Mouse (Mus musculus) embryonic fibroblast, embryonic 13.5 days (primary cell): Measurements from ENCODE around the gene Homer3.

Source experiments
- CTCF ChIP-seq: IDR thresholded peaks from 2 replicates; pipeline ENCODE4 v1.5.1; 2011; ENCODE audit warnings: mild to moderate bottlenecking, control low read depth, low read length, moderate library complexity, borderline replicate concordance; ENCODE audit not compliant: insufficient read depth
- POLR2A ChIP-seq: IDR thresholded peaks from 2 replicates; pipeline ENCODE4 v1.6.1; 2011; ENCODE audit warnings: low read depth, mild to moderate bottlenecking, control low read depth, low read length, moderate library complexity

DNA sequence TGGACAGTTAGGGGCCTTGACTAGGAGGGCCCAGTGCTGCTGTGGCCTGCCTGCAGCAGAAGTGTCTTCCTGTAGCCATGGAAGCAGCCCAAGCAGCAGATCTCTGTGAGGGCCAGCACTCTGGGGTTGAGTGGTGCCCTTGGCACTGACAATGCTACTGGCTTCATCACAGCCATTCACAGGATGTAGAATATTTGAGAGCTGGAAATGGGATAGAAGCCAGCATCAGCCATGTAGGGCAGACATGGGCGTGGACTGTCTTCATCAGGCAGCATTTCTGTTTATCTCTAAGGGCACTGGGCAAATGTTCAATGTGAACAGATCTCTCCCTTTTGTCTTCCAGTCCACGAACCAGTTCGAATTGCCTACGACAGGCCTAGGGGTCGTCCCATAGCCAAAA, 24.0 kb upstream of the Homer3 start:
- TF ChIP-seq CTCF (no peak), POLR2A (no peak)
